Mouse (Mus musculus) liver, embryonic 14.5 days (tissue): ENCODE measurements around the gene Stxbp3. TPM values are rescaled to one million over a fixed set of nuclear protein-coding genes. Genes with fewer than 3 reads are reported as not detected.
"Not testable (repeated sequence)": the region's sequence is repeated elsewhere in the genome, so short reads cannot be mapped to it uniquely, and the experiment has no call there.

Experiments
- ATAC-seq: fragments of 200-750 bp; cut with Nextera tagmentation; 2 replicates; pipeline ENCODE4 v1.8.0; 2017; ENCODE audit warnings: moderate number of reproducible peaks, mild to moderate bottlenecking, moderate library complexity; ENCODE audit not compliant: insufficient read depth
- DNase-seq, 3 experiments: peaks; one replicate each; pipeline ENCODE4 v3.0.0-alpha.2; 2012 to 2013; ENCODE audit warnings: low read depth in 3 of 3, low spot score in 3 of 3
- H3K27ac ChIP-seq: fragments of 300-500 bp; sonication (generic); 2 replicates; pipeline ENCODE4 v1.5.1; 2014; ENCODE audit warnings: moderate library complexity, mild to moderate bottlenecking, control low read depth, inconsistent platforms
- H3K27me3 ChIP-seq: fragments of 300-500 bp; sonication (generic); 2 replicates; pipeline ENCODE4 v1.6.1; 2014; ENCODE audit warnings: mild to moderate bottlenecking, low read length, moderate library complexity; ENCODE audit not compliant: control insufficient read depth, insufficient read depth
- H3K36me3 ChIP-seq: fragments of 300-500 bp; sonication (generic); replicated peaks from 2 replicates; pipeline ENCODE4 v1.6.1; 2014; ENCODE audit warnings: low read depth; ENCODE audit not compliant: control insufficient read depth, insufficient read depth
- H3K4me1 ChIP-seq, 2 experiments: fragments of 200-500 bp in 1 of 2; fragments of 300-500 bp in 1 of 2; sonication (generic) in 1 of 2; replicated peaks; 2 replicates each; pipeline ENCODE4 v1.6.1; 2012 to 2014; ENCODE audit warnings: antibody characterized with exemption in 1 of 2, inconsistent platforms in 1 of 2, low read length in 1 of 2; ENCODE audit not compliant: control insufficient read depth in 2 of 2, insufficient read depth in 2 of 2
- H3K4me2 ChIP-seq: fragments of 300-500 bp; sonication (generic); 2 replicates; pipeline ENCODE4 v1.6.1; 2014; ENCODE audit warnings: low read depth, mild to moderate bottlenecking, control low read depth, moderate library complexity
- H3K4me3 ChIP-seq, 2 experiments: fragments of 200-500 bp in 1 of 2; fragments of 300-500 bp in 1 of 2; sonication (generic) in 1 of 2; 2 replicates each; pipeline ENCODE4 v1.5.1; 2012 to 2014; ENCODE audit warnings: low read depth in 2 of 2, low read length in 2 of 2, mild to moderate bottlenecking in 2 of 2, control low read depth in 1 of 2, inconsistent platforms in 1 of 2, moderate library complexity in 1 of 2; ENCODE audit not compliant: insufficient read depth in 1 of 2
- H3K9ac ChIP-seq: fragments of 300-500 bp; sonication (generic); replicated peaks from 2 replicates; pipeline ENCODE4 v1.6.1; 2014; ENCODE audit warnings: mild to moderate bottlenecking, control low read depth, moderate library complexity
- H3K9me3 ChIP-seq: fragments of 300-500 bp; sonication (generic); 2 replicates; pipeline ENCODE4 v1.6.1; 2016; ENCODE audit warnings: low read length, mixed read lengths; ENCODE audit not compliant: control insufficient read depth
- CTCF ChIP-seq: IDR thresholded peaks from 2 replicates; pipeline ENCODE4 v1.5.1; 2016; ENCODE audit warnings: antibody characterized with exemption, low read depth, control low read depth
- EP300 ChIP-seq: IDR thresholded peaks from 2 replicates; pipeline ENCODE4 v1.6.1; 2016; ENCODE audit warnings: antibody characterized with exemption, low read depth
- WGBS: fragments of 180-500 bp; shearing (Covaris S2); extraction: QIAGEN DNeasy Blood & Tissue Kit; methylation state at CpG from one replicate; pipeline ENCODE4 v1.1.7; 2014; ENCODE audit not compliant: insufficient replicate concordance; 5-methylcytosine and 5-hydroxymethylcytosine counted together
- polyA plus RNA-seq, 2 experiments: library from polyadenylated mRNA; depleted of rRNA in 1 of 2; stranded (reverse) in 1 of 2; unstranded in 1 of 2; fragments of >200 nt; fragmentation: Nextera tagmentation in 1 of 2; extraction: Ambion mirVana in 1 of 2; gene quantifications; 2 replicates each; pipeline versions ENCODE4 v1.2.1 to v1.2.3; 2012 to 2014

Stxbp3 gene
- polyA plus RNA-seq, 2 experiments = 11.6 to 16.5 TPM

GRCm38 (mm10) chr3:108839647-108839999 is 703 bp downstream of the Stxbp3 start:
- Histone ChIP-seq H3K36me3 (0 out of 2 replicates have a peak, but pooled peaks cover 2% of the 10 kb centered on the region), H3K9ac (peak overlapping the region; percentile 81), H3K27me3 (no peaks in the 10 kb centered on the region), H3K4me3 (peak overlapping the region; percentile 63 to 84), H3K4me2 (peak overlapping the region; percentile 84), H3K27ac (peak overlapping the region; percentile 90), H3K4me1 (peaks cover 13 to 17% of the 10 kb centered on the region in 2 experiments), H3K9me3 (no peaks in the 10 kb centered on the region)
- no peak for TF ChIP-seq EP300
- no peak for TF ChIP-seq CTCF
- DNase-seq (peak in 1 of 3 experiments; percentile 20), ATAC-seq (no peak)
- 2% methylated on average over 8 of the region's 8 CpGs for WGBS

- H3K4me1 ChIP-seq = peaks cover 13 to 17% of the 10 kb centered on the region in 2 experiments
- DNase-seq (no peak), ATAC-seq (no peak)
- TF ChIP-seq CTCF (no peak), EP300 (peak; percentile 56; the same call in 1 of the 2 replicates)
- 0 out of 2 replicates have a peak, but pooled peaks cover 2% of the 10 kb centered on the region for H3K36me3 ChIP-seq
- peak overlapping the region; percentile 84 for H3K4me2 ChIP-seq
- peak overlapping the region; percentile 23; the same call in 1 of the 2 replicates for H3K9ac ChIP-seq
- H3K9me3 ChIP-seq = no peaks in the 10 kb centered on the region
- peak overlapping the region; percentile 11 for H3K27ac ChIP-seq
- H3K27me3 ChIP-seq = no peaks in the 10 kb centered on the region
- WGBS = 29% methylated on average over 7 of the region's 7 CpGs
- peak overlapping the region; percentile 22 to 84 for H3K4me3 ChIP-seq
Measured at GRCm38 (mm10) chr3:108838980-108839379, 1.3 kb downstream of the Stxbp3 start.

- DNase-seq (no peak), ATAC-seq (no peak)
- H3K4me1 ChIP-seq = peaks cover 13 to 17% of the 10 kb centered on the region in 2 experiments
- WGBS = 77% methylated on average over 6 of the region's 6 CpGs
- no peak overlapping the region for H3K4me3 ChIP-seq
- no peak for TF ChIP-seq CTCF
- TF ChIP-seq EP300 = no peak
- no peak overlapping the region for H3K9ac ChIP-seq
- no peak overlapping the region for H3K27ac ChIP-seq
- H3K36me3 ChIP-seq = 0 out of 2 replicates have a peak, but pooled peaks cover 2% of the 10 kb centered on the region
- H3K27me3 ChIP-seq = no peaks in the 10 kb centered on the region
- no peaks in the 10 kb centered on the region for H3K9me3 ChIP-seq
- peak overlapping the region; percentile 84; the same call in 1 of the 2 replicates for H3K4me2 ChIP-seq
Measured at GRCm38 (mm10) chr3:108836931-108837330, 3.4 kb downstream of the Stxbp3 start.

GRCm38 (mm10) chr3:108833717-108834116 is 6.6 kb downstream of the Stxbp3 start:
- not testable (repeated sequence) for H3K9me3 ChIP-seq, H3K4me3 ChIP-seq, H3K27me3 ChIP-seq, DNase-seq, H3K4me2 ChIP-seq, H3K9ac ChIP-seq, H3K27ac ChIP-seq, H3K36me3 ChIP-seq, ATAC-seq
- WGBS = 63% methylated on average over 1 of the region's 1 CpGs
- H3K4me1 ChIP-seq = peaks cover 9 to 13% of the 10 kb centered on the region in 2 experiments

GRCm38 (mm10) chr3:108831750-108832149 is 8.6 kb downstream of the Stxbp3 start:
- Histone ChIP-seq H3K4me1 (peaks cover 0 to 2% of the 10 kb centered on the region in 2 experiments; a peak in 1 of 4 replicates), H3K4me3 (no peak overlapping the region), H3K36me3 (0 out of 2 replicates have a peak, but pooled peaks cover 2% of the 10 kb centered on the region), H3K27ac (no peak overlapping the region), H3K4me2 (no peak overlapping the region), H3K27me3 (no peaks in the 10 kb centered on the region), H3K9ac (no peak overlapping the region), H3K9me3 (no peaks in the 10 kb centered on the region)
- 87% methylated on average over 6 of the region's 6 CpGs for WGBS
- ATAC-seq (no peak), DNase-seq (no peak)
- TF ChIP-seq CTCF (no peak), EP300 (no peak)
